Mouse (Mus musculus) right cerebral cortex, adult 18-20 months (tissue): ENCODE measurements around the gene Rab8a.

Source experiments
- DNase-seq: peaks from one replicate; pipeline ENCODE4 v3.0.0; 2022; ENCODE audit warnings: mixed read lengths

The Rab8a gene

GRCm38 (mm10) chr8:72213536-72213935 lies 52.5 kb downstream of the Rab8a start, which contains the start of gene Gm11034:
Gene Gm11034, minus strand, starts transcription at chr8:72213636.
- DNase-seq, result no peak

DNA sequence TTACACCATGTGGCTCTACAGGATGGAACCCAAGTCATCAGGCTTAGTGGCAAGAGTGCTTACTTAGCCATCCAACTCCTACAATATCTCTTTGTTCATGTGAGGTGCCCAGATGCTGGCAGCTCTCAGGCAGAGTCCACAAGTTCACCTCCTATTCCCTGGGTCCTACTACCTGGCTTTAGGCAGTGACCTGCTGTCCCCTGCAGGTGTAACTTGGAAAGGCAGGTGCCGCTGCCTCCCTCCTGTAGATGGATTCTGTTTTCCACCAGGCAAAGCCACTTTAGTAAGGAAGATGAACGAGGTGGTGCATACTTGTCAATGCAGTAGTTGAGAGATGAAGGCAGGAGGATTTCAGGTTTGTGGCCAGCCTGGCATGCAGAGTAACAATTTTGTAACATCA lies 54.1 kb downstream of the Rab8a start:
- no peak for DNase-seq

DNA sequence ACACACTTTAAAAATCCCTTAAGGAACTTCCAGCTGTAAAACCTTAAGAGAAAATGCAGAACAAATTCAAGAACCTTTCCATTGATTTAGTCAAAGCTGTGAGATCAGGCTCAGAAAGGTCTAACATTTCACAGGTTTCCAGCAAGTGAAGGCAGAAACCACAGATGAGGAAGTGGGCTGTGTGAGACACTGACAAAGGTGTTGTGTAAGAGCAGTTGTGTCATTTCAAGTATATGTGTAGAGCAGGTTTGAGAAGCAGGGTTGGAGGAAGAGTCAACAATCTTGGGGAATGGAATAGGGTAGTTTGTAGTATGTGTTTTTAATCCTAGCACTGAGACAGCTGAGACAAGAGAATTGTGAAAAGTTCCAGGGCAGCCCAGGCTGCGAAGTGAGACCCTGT lies 54.9 kb downstream of the Rab8a start:
- no peak for DNase-seq

GRCm38 (mm10) chr8:72218781-72219540 lies 58.0 kb downstream of the Rab8a start:
- DNase-seq, result no peak

DNA sequence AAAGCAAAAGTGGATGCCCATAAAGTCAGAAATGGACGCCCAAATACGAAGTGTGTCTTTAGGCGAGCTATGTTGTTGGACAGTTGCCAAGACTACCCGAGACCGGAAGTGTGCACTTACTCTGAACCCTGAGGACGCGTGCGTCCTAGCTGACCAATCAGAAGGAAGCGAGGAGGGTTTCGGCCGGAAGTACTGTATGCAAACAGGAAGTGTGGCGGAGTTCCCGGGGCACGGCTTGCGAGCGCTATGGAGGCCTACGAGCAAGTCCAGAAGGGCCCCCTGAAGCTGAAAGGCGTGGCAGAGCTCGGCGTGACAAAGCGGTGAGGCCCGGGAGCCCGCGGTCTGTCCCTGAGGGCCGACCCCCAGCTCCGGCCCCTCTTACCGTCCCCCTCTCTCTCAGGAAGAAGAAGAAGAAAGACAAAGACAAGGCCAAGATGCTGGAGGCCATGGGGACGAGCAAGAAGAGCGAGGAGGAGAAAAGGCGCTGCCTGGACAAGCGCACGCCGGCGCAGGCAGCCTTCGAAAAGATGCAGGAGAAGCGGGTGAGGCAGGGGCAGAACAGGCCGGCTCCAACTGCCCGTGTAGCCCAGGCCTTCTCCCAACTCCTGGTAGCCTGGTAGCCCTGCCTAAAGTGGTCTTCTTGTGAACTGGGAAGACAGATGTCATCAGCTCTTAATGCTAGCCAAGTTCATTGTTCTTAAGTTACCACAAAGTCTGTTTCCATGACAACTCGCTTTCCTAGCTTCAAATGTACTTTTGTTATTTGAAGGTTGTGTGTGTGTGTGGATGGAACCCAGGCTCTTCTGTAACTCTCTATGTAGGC lies 58.8 kb downstream of the Rab8a start, which contains the start of gene Fam32a:
Gene Fam32a (plus strand): TSS at position 190 of the 823 bp plus-strand sequence.
- DNase-seq, result peak; percentile 91

DNA sequence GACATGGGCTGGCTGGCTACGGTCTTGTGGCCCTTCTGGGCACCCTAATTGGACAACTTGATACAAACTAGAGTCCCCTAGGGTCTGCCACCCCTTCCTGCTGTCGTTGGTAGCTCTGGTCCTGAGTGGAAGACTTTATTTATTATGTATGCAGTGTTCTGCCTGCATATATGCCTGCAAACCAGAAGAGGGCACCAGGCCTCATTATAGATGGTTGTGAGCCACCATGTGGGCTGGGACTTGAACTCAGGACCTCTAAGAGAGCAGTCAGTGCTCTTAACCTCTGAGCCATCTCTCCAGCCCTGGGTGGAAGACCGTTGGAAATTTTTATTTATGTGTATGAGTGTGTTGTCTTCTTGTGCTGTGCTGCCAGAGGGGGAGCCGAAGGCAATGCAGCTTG lies 59.8 kb downstream of the Rab8a start:
- no peak for DNase-seq

DNA sequence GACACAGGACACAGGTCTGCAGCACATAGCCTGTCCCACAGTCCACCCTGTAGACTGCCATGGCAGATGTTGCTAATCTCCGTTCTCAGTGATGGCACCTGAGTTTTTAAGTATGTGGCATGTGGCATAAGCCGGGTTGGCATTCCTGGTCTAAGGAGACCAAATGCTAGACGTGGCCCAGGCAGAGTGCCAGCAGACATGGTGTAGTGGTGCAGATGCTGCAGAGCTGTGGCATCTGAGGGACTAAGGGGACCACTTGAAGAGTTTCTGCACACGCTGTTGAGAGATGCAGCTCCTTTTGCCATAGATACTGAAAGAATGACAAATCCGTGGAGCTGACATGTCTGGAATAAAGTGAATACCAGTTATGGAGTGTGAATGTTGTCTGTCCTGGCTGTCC lies 61.7 kb downstream of the Rab8a start:
- no peak for DNase-seq
